Mouse (Mus musculus): ENCODE data around the gene Tox4.
"Not testable (repeated sequence)": the region's sequence is repeated elsewhere in the genome, so short reads cannot be mapped to it uniquely, and the experiment has no call there.

GRCm38 (mm10) chr14:52303517-52303916 lies 24.6 kb downstream of the Tox4 start:
- TF ChIP-seq CTCF (conservative IDR thresholded peaks at IDR 0.05; ENCODE audit: low read length); NANOG (IDR thresholded peaks at IDR 0.05; ENCODE audit: borderline replicate concordance, low read length): not testable (repeated sequence)
